Comparison of ENCODE assay signal across 19 mouse cellular contexts in the genomic region with DNA sequence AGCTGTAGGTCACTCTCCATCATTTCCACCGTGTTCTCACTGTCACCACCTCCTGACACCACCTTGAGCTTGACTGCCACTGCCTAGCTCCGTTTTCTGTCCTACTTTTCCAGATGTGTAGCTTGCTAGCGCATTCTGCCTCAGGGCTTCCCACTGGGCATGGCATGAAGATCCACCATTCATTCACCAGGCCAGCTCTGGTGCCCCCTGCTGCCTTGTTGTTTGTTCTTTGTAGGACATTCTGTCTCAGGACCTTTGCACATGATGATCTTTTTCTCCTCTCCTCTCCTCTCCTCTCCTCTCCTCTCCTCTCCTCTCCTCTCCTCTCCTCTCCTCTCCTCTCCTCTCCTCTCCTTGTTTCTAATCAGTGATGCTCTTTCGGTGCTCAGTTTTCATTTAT. TPM values are rescaled to one million over a fixed set of nuclear protein-coding genes. Genes with fewer than 3 reads are reported as not detected.
A peak's percentile ranks its signal among the peaks of the same experiment; 100 is the strongest.
DNase-seq lines count a peak whose midpoint lies in the region; ATAC-seq and TF ChIP-seq lines count a peak whose summit lies in the region.
"Had no signal": no experiment of that assay in that cellular context is flagged by ENCODE, and none has a peak within 500 bp of the region (broad histone marks: within the 10 kb centered on the region; RNA-seq: fewer than 3 reads in every experiment).

No protein-coding gene starts in this region.

- DNase-seq in lung, postnatal 0 days (ENCODE audit: low spot score): no peak
- DNase-seq in lung, adult 18-20 months: no peak
- peak; percentile 44 for DNase-seq in induced T-regulatory cell, adult 2 months (ENCODE audit: low read depth)
- DNase-seq in right cerebral cortex, adult 2 months (ENCODE audit: low spot score in 2 of 2): no peak
- DNase-seq: adrenal gland, postnatal 14 days; cerebellum, postnatal 25 days; kidney, adult 9 months; layer of hippocampus, postnatal 36 days; left cerebral cortex, postnatal 4 days; lung, postnatal 14 days; right cerebral cortex, postnatal 25 days had no signal

- no peaks in the 10 kb centered on the region for H3K9me3 ChIP-seq in lung, postnatal 0 days (ENCODE audit: low read length)
- no peaks in the 10 kb centered on the region for H3K9me3 ChIP-seq in intestine, postnatal 0 days (ENCODE audit: control insufficient read depth)
- no peaks in the 10 kb centered on the region for H3K9me3 ChIP-seq in stomach, embryonic 15.5 days
- H3K9me3 ChIP-seq: forebrain, embryonic 15.5 days; heart, embryonic 15.5 days; hindbrain, embryonic 12.5 days; midbrain, embryonic 12.5 days had no signal

- no peak overlapping the region for H3K4me3 ChIP-seq in lung, postnatal 0 days (ENCODE audit: low read depth, low read length)
- no peak overlapping the region for H3K4me3 ChIP-seq in intestine, postnatal 0 days (ENCODE audit: low read depth, low read length)
- H3K4me3 ChIP-seq in stomach, embryonic 15.5 days (replicated peaks): no peak overlapping the region
- H3K4me3 ChIP-seq: forebrain, embryonic 15.5 days; heart, embryonic 15.5 days; hindbrain, embryonic 12.5 days; midbrain, embryonic 12.5 days had no signal

- H3K4me1 ChIP-seq in lung, postnatal 0 days (ENCODE audit: insufficient read depth, low read depth, low read length): peaks cover 8% of the 10 kb centered on the region; the same call in 1 of the 2 replicates
- H3K4me1 ChIP-seq in intestine, postnatal 0 days (replicated peaks; ENCODE audit: control insufficient read depth, insufficient read depth, low read length): peaks cover 14% of the 10 kb centered on the region; the same call in 1 of the 2 replicates
- peaks cover 25% of the 10 kb centered on the region for H3K4me1 ChIP-seq in stomach, embryonic 15.5 days

- no peak overlapping the region for H3K27ac ChIP-seq in lung, postnatal 0 days (ENCODE audit: low read length)
- H3K27ac ChIP-seq in intestine, postnatal 0 days (ENCODE audit: low read depth, low read length): peak overlapping the region; percentile 89
- peak overlapping the region; percentile 44; the same call in 1 of the 2 replicates for H3K27ac ChIP-seq in stomach, embryonic 15.5 days
- H3K27ac ChIP-seq: forebrain, embryonic 15.5 days; heart, embryonic 15.5 days; hindbrain, embryonic 12.5 days; midbrain, embryonic 12.5 days had no signal

- 0 out of 2 replicates have a peak overlapping the region, but pooled peaks have one; percentile 5 for H3K9ac ChIP-seq in lung, postnatal 0 days (replicated peaks; ENCODE audit: low read depth)
- 0 out of 2 replicates have a peak overlapping the region, but pooled peaks have one; percentile 26 for H3K9ac ChIP-seq in intestine, postnatal 0 days (ENCODE audit: low read depth, low read length)
- H3K9ac ChIP-seq in stomach, embryonic 15.5 days: no peak overlapping the region
- H3K9ac ChIP-seq: forebrain, embryonic 15.5 days; heart, embryonic 15.5 days; hindbrain, embryonic 12.5 days; midbrain, embryonic 12.5 days had no signal

- no peak for ATAC-seq in lung, postnatal 0 days
- ATAC-seq in intestine, postnatal 0 days: no peak
- no peak for ATAC-seq in stomach, embryonic 15.5 days (ENCODE audit: insufficient read depth, low FRiP score, low read depth)
- no peak for ATAC-seq in cerebellum, adult (ENCODE audit: insufficient number of reproducible peaks, low FRiP score, low TSS enrichment)
- ATAC-seq: forebrain, embryonic 15.5 days had no signal

- 90% methylated on average over 4 of the region's 4 CpGs for WGBS in lung, postnatal 0 days
- 83% methylated on average over 4 of the region's 4 CpGs for WGBS in intestine, postnatal 0 days
- 84% methylated on average over 4 of the region's 4 CpGs for WGBS in stomach, embryonic 15.5 days

- H3K27me3 ChIP-seq in lung, postnatal 0 days (replicated peaks; ENCODE audit: insufficient read depth, low read length): no peaks in the 10 kb centered on the region
- H3K27me3 ChIP-seq in intestine, postnatal 0 days (replicated peaks; ENCODE audit: control insufficient read depth, insufficient read depth, low read length): no peaks in the 10 kb centered on the region
- no peaks in the 10 kb centered on the region for H3K27me3 ChIP-seq in stomach, embryonic 15.5 days (replicated peaks)
- H3K27me3 ChIP-seq: forebrain, embryonic 15.5 days; heart, embryonic 15.5 days had no signal

- H3K36me3 ChIP-seq in lung, postnatal 0 days (ENCODE audit: insufficient read depth, low read length): no peaks in the 10 kb centered on the region
- peaks cover 38% of the 10 kb centered on the region; the same call in 1 of the 2 replicates for H3K36me3 ChIP-seq in intestine, postnatal 0 days (ENCODE audit: control insufficient read depth, insufficient read depth)
- H3K36me3 ChIP-seq in stomach, embryonic 15.5 days: no peaks in the 10 kb centered on the region
- H3K36me3 ChIP-seq: forebrain, embryonic 15.5 days; heart, embryonic 15.5 days; hindbrain, embryonic 12.5 days; midbrain, embryonic 12.5 days had no signal

- TF ChIP-seq CTCF in lung, postnatal 0 days (IDR thresholded peaks at IDR 0.05): peak; percentile 26
- TF ChIP-seq CTCF in intestine, postnatal 0 days (IDR thresholded peaks at IDR 0.05; ENCODE audit: low read depth): peak; percentile 34

- no peak overlapping the region for H3K4me2 ChIP-seq in lung, postnatal 0 days (replicated peaks; ENCODE audit: low read depth, low read length)
- H3K4me2 ChIP-seq in intestine, postnatal 0 days (replicated peaks; ENCODE audit: low read depth): no peak overlapping the region
- H3K4me2 ChIP-seq in stomach, embryonic 15.5 days: no peak overlapping the region
- H3K4me2 ChIP-seq: forebrain, embryonic 15.5 days; heart, embryonic 15.5 days; hindbrain, embryonic 12.5 days; midbrain, embryonic 12.5 days had no signal

- TF ChIP-seq EP300 in lung, postnatal 0 days (IDR thresholded peaks at IDR 0.05): no peak

RNA-seq across cellular contexts. Expression of a gene that starts 4.2 kb away (rescaled TPM):
- polyA plus RNA-seq in lung, postnatal 0 days (2015; fragmentation: Nextera tagmentation; extraction: Ambion mirVana): 10.9 and 11.6 TPM in 2 replicates
- 15.5 and 18.7 TPM in 2 replicates for polyA plus RNA-seq in intestine, postnatal 0 days (2015; fragmentation: Nextera tagmentation; extraction: Ambion mirVana)
- polyA plus RNA-seq in stomach, embryonic 15.5 days (2015; fragmentation: Nextera tagmentation; extraction: Ambion mirVana): 8.2 and 8.3 TPM in 2 replicates

RNA-seq across cellular contexts. Expression of a gene that starts 18.2 kb away (rescaled TPM):
- 364 and 369 TPM in 2 replicates for polyA plus RNA-seq in lung, postnatal 0 days (2015; fragmentation: Nextera tagmentation; extraction: Ambion mirVana)
- 345 and 364 TPM in 2 replicates for polyA plus RNA-seq in intestine, postnatal 0 days (2015; fragmentation: Nextera tagmentation; extraction: Ambion mirVana)
- 248 and 268 TPM in 2 replicates for polyA plus RNA-seq in stomach, embryonic 15.5 days (2015; fragmentation: Nextera tagmentation; extraction: Ambion mirVana)

RNA-seq across cellular contexts. Expression of a gene that starts 42.3 kb away (rescaled TPM):
- polyA plus RNA-seq in lung, postnatal 0 days (2015; fragmentation: Nextera tagmentation; extraction: Ambion mirVana): not detected in 2 replicates
- not detected in 2 replicates for polyA plus RNA-seq in intestine, postnatal 0 days (2015; fragmentation: Nextera tagmentation; extraction: Ambion mirVana)
- polyA plus RNA-seq in stomach, embryonic 15.5 days (2015; fragmentation: Nextera tagmentation; extraction: Ambion mirVana): not detected in 2 replicates
- polyA plus RNA-seq: forebrain, embryonic 15.5 days; heart, embryonic 15.5 days; hindbrain, embryonic 12.5 days; large intestine, adult 2 months; midbrain, embryonic 12.5 days had no signal

RNA-seq across cellular contexts. Expression of a gene that starts 59.5 kb away (rescaled TPM):
- polyA plus RNA-seq in lung, postnatal 0 days (2015; fragmentation: Nextera tagmentation; extraction: Ambion mirVana): not detected in 2 replicates
- polyA plus RNA-seq in intestine, postnatal 0 days (2015; fragmentation: Nextera tagmentation; extraction: Ambion mirVana): not detected in 2 replicates
- not detected in 2 replicates for polyA plus RNA-seq in stomach, embryonic 15.5 days (2015; fragmentation: Nextera tagmentation; extraction: Ambion mirVana)
- polyA plus RNA-seq: forebrain, embryonic 15.5 days; heart, embryonic 15.5 days; hindbrain, embryonic 12.5 days; large intestine, adult 2 months; midbrain, embryonic 12.5 days had no signal
